Mouse (Mus musculus): ENCODE results near the gene Slc25a22.

DNA sequence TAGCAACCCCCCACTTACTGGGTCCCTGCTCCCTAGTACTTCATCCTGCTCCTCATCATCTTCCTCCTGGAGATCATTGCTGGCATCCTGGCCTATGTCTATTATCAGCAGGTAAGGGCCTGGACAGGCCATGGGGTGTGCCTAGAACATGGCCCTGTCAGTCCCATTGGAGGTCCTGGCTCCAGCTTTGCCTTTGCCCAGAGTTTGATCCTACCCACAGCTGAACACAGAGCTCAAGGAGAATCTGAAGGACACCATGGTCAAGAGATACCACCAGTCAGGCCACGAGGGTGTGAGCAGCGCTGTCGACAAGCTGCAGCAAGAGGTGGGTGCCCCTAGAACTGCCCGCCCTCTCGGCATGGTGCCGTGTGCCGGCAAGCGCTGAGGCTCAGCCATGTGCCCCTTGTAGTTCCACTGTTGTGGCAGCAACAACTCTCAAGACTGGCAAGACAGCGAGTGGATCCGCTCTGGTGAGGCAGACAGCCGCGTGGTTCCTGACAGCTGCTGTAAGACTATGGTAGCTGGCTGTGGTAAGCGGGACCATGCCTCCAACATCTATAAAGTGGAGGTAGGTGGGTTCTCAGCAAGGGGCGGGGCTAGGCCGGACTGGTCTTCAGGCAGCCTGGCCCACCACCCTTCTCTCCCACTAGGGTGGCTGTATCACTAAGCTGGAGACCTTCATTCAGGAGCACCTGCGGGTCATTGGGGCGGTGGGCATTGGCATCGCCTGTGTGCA is 32.4 kb upstream of the Slc25a22 start:
- no peak for TF ChIP-seq CTCF (IDR thresholded peaks at IDR 0.05; ENCODE audit: control insufficient read depth, insufficient read depth, low read length)
- no peak for TF ChIP-seq POLR2A (IDR thresholded peaks at IDR 0.05; ENCODE audit: borderline replicate concordance, control insufficient read depth, low read depth, low read length)

Measured in bone marrow, adult 2 months (tissue).